Mouse (Mus musculus): ENCODE results near the gene Pop4.

GRCm38 (mm10) chr7:38214473-38215214, 56.6 kb downstream of the Pop4 start:
- TF ChIP-seq CTCF (IDR thresholded peaks at IDR 0.05; ENCODE audit: extremely low read depth, insufficient read length, insufficient replicate concordance, low read depth, low read length) (no peak), POLR2A (IDR thresholded peaks at IDR 0.05; ENCODE audit: low read depth, low read length) (no peak)
